Mouse (Mus musculus): ENCODE measurements at regions not wholly inside any gene's neighbourhood (a gene's known extent, or its start where the extent isn't known, plus 50 kb on each side); places are given as distances from the start of the nearest gene placed in this dataset.
"Not testable (repeated sequence)": the region's sequence is repeated elsewhere in the genome, so short reads cannot be mapped to it uniquely, and the experiment has no call there.

DNA sequence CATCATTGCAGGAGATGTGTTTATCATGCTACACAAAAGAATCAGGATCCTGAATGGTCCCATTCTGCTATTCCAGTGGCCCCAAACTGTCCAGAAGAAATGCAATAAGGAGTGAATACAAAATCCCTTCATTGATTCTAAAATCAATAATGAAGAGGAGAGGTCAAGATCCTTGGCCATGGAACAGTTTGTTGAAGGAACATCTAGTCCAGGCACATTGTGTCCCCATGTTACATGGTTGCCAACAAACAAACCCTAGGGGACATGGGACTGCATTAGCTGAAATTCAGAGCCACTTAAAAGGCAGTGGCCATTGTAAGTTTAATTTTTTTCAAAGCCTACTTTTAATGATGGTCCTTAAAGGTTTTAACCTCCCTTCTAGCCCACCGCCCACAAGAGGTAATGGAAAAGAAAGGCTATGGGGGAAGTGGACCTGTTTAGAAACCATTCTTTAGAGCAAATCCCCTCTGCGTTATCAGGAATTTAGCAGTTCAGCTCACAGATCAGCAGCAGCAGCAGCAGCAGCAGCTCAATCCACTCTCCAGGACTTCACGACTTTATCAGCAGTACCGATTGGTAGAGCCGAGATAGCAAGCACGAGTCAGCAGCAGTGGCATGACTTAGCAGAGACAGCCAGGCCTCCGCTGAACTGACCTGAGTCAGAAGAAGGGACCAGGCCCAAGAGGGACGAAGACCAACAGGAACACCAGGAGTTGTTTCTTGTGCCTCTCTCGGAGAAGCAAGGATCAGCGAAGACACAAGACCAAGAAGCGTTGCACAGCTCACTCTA lies 268.3 kb downstream of the Setd4 start:
- DNase-seq: no peak

GRCm38 (mm10) chr16:93333654-93334053 lies 270.2 kb downstream of the Setd4 start:
- no peak for DNase-seq

DNA sequence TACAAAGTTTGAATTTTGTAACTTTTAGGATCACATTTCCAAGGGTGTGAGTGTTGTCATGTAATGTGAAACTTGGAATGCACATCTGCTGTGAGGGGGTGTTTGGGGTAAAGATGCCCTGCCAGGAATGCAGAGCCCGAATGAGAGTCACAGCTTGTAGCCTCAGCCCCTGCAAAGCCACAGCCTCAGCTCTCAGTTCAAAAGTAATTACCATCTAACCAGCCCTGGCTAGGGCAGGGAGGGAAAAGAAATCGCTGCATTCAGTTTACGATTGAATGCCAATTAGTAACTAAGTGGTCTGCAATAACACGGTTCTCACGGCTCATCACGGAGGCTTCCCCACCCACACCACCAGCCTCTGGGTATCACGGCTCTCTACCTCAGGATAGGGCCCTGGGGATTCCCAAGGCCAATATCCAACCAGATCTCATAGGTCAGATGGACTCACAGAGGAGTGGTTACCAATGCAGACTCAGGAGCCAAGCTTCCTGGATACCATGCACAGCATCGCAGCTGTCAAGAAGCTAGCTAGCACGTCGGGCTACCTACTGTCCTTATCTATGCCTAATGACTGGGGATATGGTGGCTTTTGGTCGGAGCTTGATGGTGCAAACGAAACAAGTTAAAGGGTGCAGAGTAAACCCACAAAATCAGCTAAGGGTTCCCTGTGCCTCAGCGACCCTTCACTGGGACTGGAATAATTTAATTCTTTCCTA lies 275.0 kb downstream of the Setd4 start:
- DNase-seq: no peak

- no peak for DNase-seq
Measured at GRCm38 (mm10) chr16:93324911-93325310, 279.0 kb downstream of the Setd4 start.

DNA sequence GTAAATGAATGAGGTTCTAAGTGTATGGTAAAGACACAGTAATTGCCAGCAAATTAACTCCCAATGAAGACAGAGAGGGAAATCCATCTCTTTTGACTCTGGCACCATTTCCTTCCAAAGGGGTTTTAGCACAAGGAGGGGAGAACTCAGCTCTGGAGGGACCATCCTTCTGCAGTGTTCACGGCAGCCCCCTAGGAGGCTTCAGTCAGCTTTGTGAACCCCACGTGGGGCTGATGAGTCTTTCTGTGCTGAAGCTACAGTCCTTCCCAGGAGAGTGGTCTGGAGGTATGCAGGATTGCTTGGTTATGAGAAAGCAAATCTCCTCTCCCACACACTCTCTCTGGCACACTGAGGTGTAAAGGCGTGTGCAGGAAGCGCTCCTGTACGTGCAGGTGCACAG lies 280.7 kb downstream of the Setd4 start:
- DNase-seq: no peak

GRCm38 (mm10) chr16:93319581-93319980 lies 284.3 kb downstream of the Setd4 start:
- DNase-seq: no peak

DNA sequence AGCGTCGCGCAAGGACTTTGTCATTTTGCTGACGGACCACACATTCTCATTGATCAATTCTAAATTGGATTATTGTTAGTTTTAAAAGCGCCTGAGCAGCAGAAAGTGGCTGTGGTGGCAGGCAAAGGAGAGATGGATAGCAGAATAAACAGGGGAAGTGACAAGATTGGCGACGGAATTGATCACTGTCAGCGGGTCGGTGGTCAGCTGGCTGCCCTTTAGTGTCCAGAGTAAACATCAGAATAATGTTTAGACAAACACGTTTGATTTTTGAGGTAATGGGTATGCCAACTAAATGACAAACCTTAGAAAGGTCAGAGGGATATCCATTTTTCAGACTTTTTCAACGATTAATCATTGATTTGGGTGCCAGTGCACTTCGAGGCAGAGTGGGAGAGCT lies 292.2 kb downstream of the Setd4 start:
- DNase-seq: no peak

DNA sequence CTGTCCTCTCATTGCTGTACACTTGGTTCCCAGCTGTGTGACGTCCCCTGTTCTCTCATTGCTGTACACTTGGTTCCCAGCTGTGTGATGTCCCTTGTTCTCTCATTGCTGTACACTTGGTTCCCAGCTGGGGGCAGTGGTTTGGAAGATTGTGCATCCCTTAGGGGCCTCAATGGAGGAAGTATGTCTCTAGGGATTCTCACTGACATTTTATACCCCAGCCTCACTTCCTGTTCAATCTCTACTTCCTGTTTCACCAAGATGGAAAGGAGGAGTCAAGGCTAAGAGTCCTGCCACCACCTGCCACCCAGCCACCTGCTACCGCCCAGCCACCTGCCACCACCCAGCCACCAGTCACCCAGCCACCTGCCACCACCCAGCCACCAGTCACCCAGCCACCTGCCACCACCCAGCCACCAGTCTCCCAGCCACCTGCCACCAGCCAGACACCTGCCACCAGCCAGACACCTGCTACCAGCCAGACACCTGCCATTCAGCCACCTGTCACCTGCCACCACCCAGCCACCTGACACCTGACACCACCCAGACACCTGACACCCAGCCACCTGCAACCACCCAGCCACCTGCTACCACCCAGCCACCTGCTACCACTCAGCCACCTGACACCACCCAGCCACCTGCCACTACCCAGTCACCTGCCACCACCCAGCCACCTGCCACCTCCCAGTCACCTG lies 295.1 kb downstream of the Setd4 start:
- no peak for DNase-seq

DNA sequence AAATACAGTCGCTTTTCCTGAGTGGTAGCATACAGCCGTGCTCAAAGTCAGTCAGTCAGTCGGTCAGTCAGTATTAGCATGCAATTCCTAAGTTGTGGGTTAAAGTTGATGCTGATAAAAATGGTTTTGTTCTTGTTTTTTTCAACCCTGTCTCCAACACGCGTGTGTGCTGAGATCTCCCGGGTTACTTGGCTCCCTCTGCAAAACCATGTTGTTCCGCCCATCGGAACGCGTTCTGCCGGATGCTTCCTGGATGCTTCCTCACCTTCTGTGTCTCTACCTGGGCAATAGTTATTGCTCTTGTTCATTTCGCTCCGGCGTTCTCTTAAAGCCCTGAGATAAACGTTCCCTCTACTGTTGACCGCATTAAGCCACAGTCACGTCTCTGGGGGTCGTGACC lies 296.9 kb downstream of the Setd4 start:
- no peak for DNase-seq

DNA sequence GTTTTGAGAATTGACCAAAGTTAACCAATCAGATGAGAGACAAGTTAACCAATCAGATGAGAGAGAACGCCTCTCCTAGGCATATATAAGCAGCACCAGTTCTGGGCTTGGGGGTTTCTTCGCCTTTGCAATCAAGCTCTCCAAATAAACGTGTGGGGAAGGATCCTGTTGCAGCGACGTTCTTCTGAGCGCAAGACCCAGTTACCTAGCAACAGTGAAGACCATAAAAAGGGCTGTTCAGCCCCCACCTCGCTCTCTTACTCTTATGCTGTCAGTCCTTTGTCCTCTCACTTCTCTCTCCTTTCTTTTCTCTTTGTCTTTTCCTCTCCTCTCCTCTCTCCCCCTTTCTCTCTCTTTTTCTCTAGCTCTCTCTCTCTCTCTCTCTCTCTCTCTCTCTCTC lies 297.7 kb downstream of the Setd4 start:
- not testable (repeated sequence) for DNase-seq

- DNase-seq: no peak
Measured at GRCm38 (mm10) chr16:93294430-93294829, 309.4 kb downstream of the Setd4 start.

DNA sequence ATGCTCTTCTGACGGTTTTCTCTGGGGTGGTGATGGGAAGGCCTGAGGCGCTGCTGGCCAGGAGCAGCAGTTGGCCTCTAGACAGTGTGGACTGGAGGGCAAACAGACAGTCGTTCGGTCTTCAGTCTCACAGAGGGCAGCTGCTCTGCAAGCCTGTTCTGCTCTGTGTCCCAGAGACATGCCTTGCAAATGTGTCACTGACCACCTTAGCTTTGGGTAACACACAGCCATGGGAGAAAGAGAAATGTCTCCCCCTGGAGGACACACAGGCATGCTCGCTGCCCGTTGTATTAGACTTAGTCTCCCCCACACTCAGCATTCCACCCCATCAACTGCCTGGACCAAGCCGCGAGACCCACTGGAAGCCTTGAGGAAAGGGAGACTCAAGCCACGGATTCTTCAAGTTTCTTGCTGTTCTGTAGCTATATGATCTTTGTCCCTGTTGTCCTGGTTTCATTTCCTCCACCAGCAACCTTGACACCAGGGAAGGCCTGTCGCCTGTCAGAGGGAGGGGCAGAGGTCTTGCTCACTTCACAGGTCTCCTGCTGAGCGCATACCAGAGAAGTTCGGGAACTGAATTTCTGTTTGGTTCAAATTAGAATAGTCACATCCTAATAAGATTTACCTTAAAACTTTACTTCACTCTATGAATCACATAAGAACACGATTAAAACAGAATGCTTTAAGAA lies 310.8 kb downstream of the Setd4 start:
- DNase-seq: peak; percentile 59

GRCm38 (mm10) chr16:93292181-93292834 lies 311.6 kb downstream of the Setd4 start:
- DNase-seq: peak; percentile 2

- no peak for DNase-seq
Measured at GRCm38 (mm10) chr16:93288036-93288435, 315.8 kb downstream of the Setd4 start.

GRCm38 (mm10) chr16:93287520-93287919 lies 316.3 kb downstream of the Setd4 start:
- DNase-seq: no peak

GRCm38 (mm10) chr16:93286816-93287215 lies 317.0 kb downstream of the Setd4 start:
- DNase-seq: no peak

DNA sequence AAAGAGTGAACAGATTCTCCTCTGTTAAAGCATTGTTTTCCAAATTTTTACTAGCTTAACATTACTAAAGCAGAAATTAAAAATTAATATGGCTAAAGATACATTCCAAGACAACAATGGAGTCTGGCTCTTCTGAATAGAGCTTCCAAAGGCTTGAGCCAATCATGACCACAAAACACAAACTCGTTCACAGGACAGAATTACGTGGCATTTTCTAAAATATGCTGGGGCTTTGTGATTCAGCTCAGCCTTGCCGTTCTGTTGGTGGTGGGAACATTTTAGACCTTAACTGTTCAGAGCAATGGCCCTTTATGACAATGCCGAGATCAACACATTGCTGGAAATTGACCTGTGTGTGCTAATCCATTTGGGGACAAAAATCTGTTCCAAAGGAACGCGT lies 318.7 kb downstream of the Setd4 start:
- no peak for DNase-seq

GRCm38 (mm10) chr16:93281715-93282114 lies 322.1 kb downstream of the Setd4 start:
- no peak for DNase-seq

DNA sequence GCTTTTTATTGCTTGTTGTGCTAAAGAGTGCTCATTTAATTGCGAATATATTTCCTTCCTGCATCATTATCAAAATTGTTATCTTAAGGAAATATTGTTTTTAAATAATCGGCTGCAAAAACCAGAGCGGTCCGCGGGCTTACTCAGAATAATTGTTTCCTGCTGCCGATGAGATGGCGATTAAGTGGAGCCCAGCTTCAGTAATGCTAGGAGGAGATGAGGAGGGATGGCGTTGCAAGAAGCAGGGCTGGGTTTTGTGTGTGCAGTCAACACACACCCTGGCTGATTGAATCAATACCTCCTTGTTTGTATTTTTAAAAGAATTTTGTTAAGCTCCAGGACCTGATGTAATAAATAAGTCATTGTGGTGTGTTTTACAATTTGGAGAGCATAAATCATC lies 331.2 kb downstream of the Setd4 start:
- DNase-seq: no peak

DNA sequence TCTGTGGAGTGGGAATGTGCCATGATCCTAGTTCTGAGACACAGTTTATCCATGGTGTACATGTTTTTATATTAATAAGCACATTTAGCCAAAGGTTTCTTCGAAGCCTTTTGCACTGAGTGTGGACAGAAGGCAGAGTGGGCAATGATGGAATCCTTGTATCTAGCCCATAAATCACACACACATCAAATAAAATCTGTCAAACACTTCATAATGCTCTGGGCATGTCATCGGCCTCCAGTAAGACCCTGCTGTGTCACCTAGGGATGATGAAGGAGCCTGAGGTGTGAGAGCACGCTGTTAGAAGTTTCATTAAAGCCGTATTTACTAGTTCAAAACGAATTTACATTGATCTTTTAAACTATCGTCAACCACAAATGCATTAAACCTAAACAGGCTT lies 331.7 kb downstream of the Setd4 start:
- DNase-seq: no peak

DNA sequence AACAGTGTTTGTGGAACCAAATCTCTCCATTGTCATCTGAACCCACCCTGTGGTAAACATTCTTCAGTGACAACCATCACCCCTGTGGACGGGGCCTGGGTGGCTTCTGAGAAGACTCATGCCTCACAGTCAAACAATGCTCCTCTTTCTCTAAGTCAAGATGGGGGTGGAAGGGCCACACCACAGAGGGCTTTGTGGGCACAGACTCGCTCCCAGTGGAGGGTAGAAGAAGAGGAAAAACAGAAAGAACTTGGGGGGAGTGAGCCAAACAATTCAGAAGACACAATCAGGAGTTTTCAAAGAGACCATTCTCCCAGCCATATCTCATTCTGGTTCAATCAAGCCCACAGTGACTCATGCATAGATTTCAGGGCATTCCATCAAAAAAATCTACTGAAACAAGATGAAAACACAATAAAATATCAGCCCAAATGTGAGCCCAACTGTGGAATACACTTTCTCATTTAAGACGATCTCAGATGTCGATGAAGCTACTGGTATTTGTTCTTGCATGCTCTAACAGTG lies 339.7 kb downstream of the Setd4 start:
- DNase-seq: no peak

DNA sequence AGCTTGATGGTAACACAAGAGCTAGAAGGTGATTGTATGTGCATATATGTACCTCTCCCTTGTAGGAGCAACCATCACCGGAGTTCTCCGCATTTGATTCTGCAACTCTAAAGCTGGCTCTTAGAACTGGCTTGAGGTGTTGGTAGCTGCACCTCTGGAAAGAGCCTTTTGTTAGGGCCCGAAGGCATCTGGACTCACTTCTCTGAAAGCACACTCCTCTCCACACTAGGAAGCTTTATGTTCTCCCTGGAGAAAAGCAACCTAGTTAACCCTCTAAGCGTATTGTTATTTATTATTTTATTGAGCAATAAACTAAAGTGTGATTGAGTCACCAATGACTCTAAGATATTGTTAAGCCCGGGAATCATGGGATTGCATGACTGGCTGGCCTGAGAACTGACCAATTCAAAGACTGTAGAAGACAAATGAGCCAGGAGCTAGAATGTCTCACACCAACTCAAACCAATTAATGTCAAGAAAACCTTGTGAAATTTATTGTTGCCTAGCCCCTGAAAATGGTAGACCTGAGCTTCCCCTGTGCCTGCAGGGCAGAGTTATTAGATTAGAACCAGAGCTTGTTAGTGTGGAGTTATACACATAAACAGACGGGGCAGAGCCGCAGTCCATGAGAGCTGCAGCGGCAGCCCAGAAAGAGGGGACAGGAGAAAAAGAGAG lies 340.6 kb downstream of the Setd4 start:
- no peak for DNase-seq

Measured in kidney, adult 9 months (tissue).